Mouse (Mus musculus) G1E (cell line): ENCODE measurements around the gene Xpc. TPM values are rescaled to one million over a fixed set of nuclear protein-coding genes. Genes with fewer than 3 reads are reported as not detected.
A peak's percentile ranks its signal among the peaks of the same experiment; 100 is the strongest.

Experiments
- ATAC-seq: 2 replicates; pipeline ENCODE4 v1.8.0; 2016; ENCODE audit warnings: mild to moderate bottlenecking; ENCODE audit not compliant: insufficient number of reproducible peaks, poor library complexity, low FRiP score, severe bottlenecking; ENCODE audit errors: extremely low read depth
- DNase-seq: peaks from one replicate; pipeline ENCODE4 v3.0.0; 2012; ENCODE audit warnings: low spot score
- H3K27me3 ChIP-seq: 2 replicates; pipeline ENCODE4 v1.6.1; 2012; ENCODE audit warnings: mild to moderate bottlenecking, low read length, inconsistent platforms; ENCODE audit not compliant: insufficient read depth
- H3K36me3 ChIP-seq: replicated peaks from 2 replicates; pipeline ENCODE3; 2012; ENCODE audit warnings: mild to moderate bottlenecking, inconsistent platforms
- H3K4me1 ChIP-seq: 2 replicates; pipeline ENCODE4 v1.6.1; 2012; ENCODE audit warnings: low read depth, low read length, inconsistent platforms, mixed read lengths; ENCODE audit not compliant: insufficient read depth
- H3K4me3 ChIP-seq: 2 replicates; pipeline ENCODE4 v1.5.1; 2012; ENCODE audit warnings: low read depth, mild to moderate bottlenecking, inconsistent platforms, low read length, moderate library complexity, mixed read lengths
- H3K9me3 ChIP-seq: replicated peaks from 2 replicates; pipeline ENCODE4 v1.6.1; 2012; ENCODE audit warnings: inconsistent platforms
- CTCF ChIP-seq: IDR thresholded peaks from 2 replicates; pipeline ENCODE4 v1.5.1; 2012; ENCODE audit warnings: low read depth, low read length, inconsistent platforms, mixed read lengths
- GATA1 ChIP-seq: IDR thresholded peaks from 2 replicates; pipeline ENCODE4 v1.6.1; 2012; ENCODE audit warnings: borderline replicate concordance, low read length, inconsistent platforms, mixed read lengths
- GATA2 ChIP-seq: IDR thresholded peaks from 2 replicates; pipeline ENCODE4 v1.6.1; 2012; ENCODE audit warnings: low read depth, low read length, inconsistent platforms, borderline replicate concordance
- POLR2AphosphoS5 ChIP-seq: IDR thresholded peaks from 2 replicates; pipeline ENCODE4 v1.6.1; 2012; ENCODE audit warnings: low read depth, low read length, inconsistent platforms; ENCODE audit not compliant: insufficient replicate concordance
- TAL1 ChIP-seq: conservative IDR thresholded peaks from 2 replicates; pipeline ENCODE4 v1.6.1; 2012; ENCODE audit warnings: low read depth, low read length, inconsistent platforms, mixed read lengths
- polyA plus RNA-seq: library from polyadenylated mRNA; stranded (reverse); fragments of >175 nt; gene quantifications from 2 replicates; pipeline ENCODE4 v1.2.3, GENCODE M21; 2012
- total RNA-seq, 2 experiments: library from RNA; stranded (forward) in 1 of 2; stranded (reverse) in 1 of 2; fragments of 200-1000 nt in 1 of 2; fragments of >200 nt in 1 of 2; fragmentation: Nextera tagmentation in 1 of 2; gene quantifications; 2 replicates each; pipeline ENCODE4 v1.2.3; 2014 to 2017

Gene Xpc
- total and polyA plus RNA-seq, 3 experiments, result 5.8 to 16.6 (median 7.9) TPM

- TF ChIP-seq TAL1, result no peak
- TF ChIP-seq CTCF, result no peak
- no peak for TF ChIP-seq GATA2
- TF ChIP-seq POLR2AphosphoS5, result no peak
- no peak for TF ChIP-seq GATA1
- Histone ChIP-seq H3K4me3 (no peak overlapping the region), H3K36me3 (no peaks in the 10 kb centered on the region), H3K4me1 (no peaks in the 10 kb centered on the region), H3K9me3 (no peaks in the 10 kb centered on the region), H3K27me3 (peaks cover 38% of the 10 kb centered on the region)
- no peak for DNase-seq
- no peak for ATAC-seq
Observed at GRCm38 (mm10) chr6:91449472-91450225, 66.0 kb downstream of the Xpc start.

DNA sequence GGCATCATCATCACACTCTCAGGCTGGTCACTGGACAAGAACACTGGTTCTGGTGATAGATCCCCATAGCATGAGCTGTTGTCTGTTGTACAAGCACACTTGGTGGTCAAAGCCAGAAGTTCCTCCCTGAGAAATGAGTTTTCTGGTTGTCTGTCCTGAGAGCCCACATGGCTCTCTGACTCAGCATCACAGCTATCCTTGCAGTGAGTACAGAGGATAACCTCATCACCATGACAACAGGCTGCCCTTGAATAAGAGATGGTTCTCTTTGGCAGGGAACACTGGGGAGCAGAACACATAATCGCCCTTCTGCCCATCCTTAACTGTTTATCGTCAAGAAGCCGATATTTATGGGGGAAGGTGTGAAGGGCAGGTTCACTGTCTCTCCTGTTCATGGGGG lies 70.4 kb downstream of the Xpc start:
- Histone ChIP-seq H3K27me3 (peaks cover 21% of the 10 kb centered on the region), H3K9me3 (no peaks in the 10 kb centered on the region), H3K36me3 (peaks cover 13% of the 10 kb centered on the region), H3K4me3 (no peak overlapping the region), H3K4me1 (peaks cover 14% of the 10 kb centered on the region)
- no peak for TF ChIP-seq CTCF
- no peak for TF ChIP-seq POLR2AphosphoS5
- TF ChIP-seq TAL1, result no peak
- no peak for TF ChIP-seq GATA1
- no peak for TF ChIP-seq GATA2
- ATAC-seq (no peak), DNase-seq (no peak)

DNA sequence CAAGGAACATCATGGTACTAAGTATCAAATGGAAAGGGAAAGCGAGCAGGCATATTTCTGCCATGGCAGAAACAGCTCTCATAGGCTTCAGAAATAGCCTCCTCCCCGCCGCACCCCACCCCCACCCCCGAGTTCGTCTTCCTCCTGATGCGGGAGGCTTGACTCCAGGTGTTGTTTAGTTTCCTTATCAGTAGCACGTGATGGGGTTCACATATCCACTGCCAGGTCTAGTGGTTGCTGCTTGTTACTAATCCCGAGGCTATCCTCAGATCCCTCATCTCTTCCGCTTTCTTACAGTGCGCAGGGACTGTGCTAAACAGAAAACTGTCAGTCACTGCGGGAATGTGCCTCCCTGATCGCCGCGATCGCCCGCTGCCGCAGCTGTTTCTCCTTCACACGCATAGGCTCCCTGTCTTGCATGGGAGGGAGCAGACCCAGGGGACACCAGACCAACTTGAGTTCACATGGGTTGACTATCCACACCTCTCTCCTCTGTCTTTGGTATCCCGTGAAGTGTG lies 74.5 kb downstream of the Xpc start:
- H3K4me1 ChIP-seq, result peaks cover 20% of the 10 kb centered on the region
- no peak for TF ChIP-seq GATA2
- no peak for TF ChIP-seq CTCF
- TF ChIP-seq POLR2AphosphoS5, result no peak
- no peak for TF ChIP-seq GATA1
- TF ChIP-seq TAL1, result no peak
- peak overlapping the region; percentile 81 for H3K4me3 ChIP-seq
- H3K9me3 ChIP-seq, result no peaks in the 10 kb centered on the region
- peak; percentile 18 for DNase-seq
- ATAC-seq, result no peak
- peaks cover 13% of the 10 kb centered on the region for H3K36me3 ChIP-seq
- peaks cover 20% of the 10 kb centered on the region for H3K27me3 ChIP-seq

GRCm38 (mm10) chr6:91440474-91441144 lies 75.1 kb downstream of the Xpc start:
- Histone ChIP-seq H3K4me3 (peak overlapping the region; percentile 81), H3K27me3 (peaks cover 24% of the 10 kb centered on the region), H3K36me3 (peaks cover 13% of the 10 kb centered on the region), H3K9me3 (no peaks in the 10 kb centered on the region), H3K4me1 (peaks cover 20% of the 10 kb centered on the region)
- DNase-seq (peak; percentile 68), ATAC-seq (peak; percentile 90)
- TF ChIP-seq TAL1, result no peak
- TF ChIP-seq POLR2AphosphoS5, result 0 out of 2 replicates have a peak, but pooled peaks have one; percentile 44

Other genes starting within 250 kb of the Xpc start
- not detected in 2 replicates for gene Wnt7a, start 104.5 kb downstream of the Xpc start, total RNA-seq (2014; fragmentation: Nextera tagmentation)
- 0.05 and 0.06 TPM in 2 replicates for gene Wnt7a, start 104.5 kb downstream of the Xpc start, total RNA-seq (2017)
- not detected in 2 replicates for gene Wnt7a, start 104.5 kb downstream of the Xpc start, polyA plus RNA-seq
- gene Chchd4, start 42.3 kb downstream of the Xpc start, total RNA-seq (2014; fragmentation: Nextera tagmentation), result 9.6 and 11.8 TPM in 2 replicates
- gene Chchd4, start 42.3 kb downstream of the Xpc start, total RNA-seq (2017), result 19.3 and 22.1 TPM in 2 replicates
- gene Chchd4, start 42.3 kb downstream of the Xpc start, polyA plus RNA-seq, result 13.4 and 16.1 TPM in 2 replicates
- 11.0 and 16.2 TPM in 2 replicates for gene Tmem43, start 42.2 kb downstream of the Xpc start, total RNA-seq (2014; fragmentation: Nextera tagmentation)
- 21.0 and 24.3 TPM in 2 replicates for gene Tmem43, start 42.2 kb downstream of the Xpc start, total RNA-seq (2017)
- 1.5 and 2.3 TPM in 2 replicates for gene Tmem43, start 42.2 kb downstream of the Xpc start, polyA plus RNA-seq
- gene Lsm3, start within 50 bp of the Xpc start, total RNA-seq (2014; fragmentation: Nextera tagmentation), result 41.3 and 47.4 TPM in 2 replicates
- 263 and 300 TPM in 2 replicates for gene Lsm3, start within 50 bp of the Xpc start, total RNA-seq (2017)
- gene Lsm3, start within 50 bp of the Xpc start, polyA plus RNA-seq, result 10.2 and 15.3 TPM in 2 replicates
- gene Slc6a6, start 168.2 kb upstream of the Xpc start, total RNA-seq (2014; fragmentation: Nextera tagmentation), result 1.6 TPM in 1 of 2 replicates, not detected in the other
- gene Slc6a6, start 168.2 kb upstream of the Xpc start, total RNA-seq (2017), result 2.8 and 3.8 TPM in 2 replicates
- gene Slc6a6, start 168.2 kb upstream of the Xpc start, polyA plus RNA-seq, result 0.01 and 0.03 TPM in 2 replicates